Mouse (Mus musculus) liver, postnatal 0 days (tissue): ENCODE measurements around the gene Ppp2r2c. TPM values are rescaled to one million over a fixed set of nuclear protein-coding genes. Genes with fewer than 3 reads are reported as not detected.

Source experiments
- ATAC-seq: fragments of 200-750 bp; cut with Nextera tagmentation; 2 replicates; pipeline ENCODE4 v1.8.0; 2017; ENCODE audit warnings: mild to moderate bottlenecking, moderate library complexity
- DNase-seq: peaks from one replicate; pipeline ENCODE4 v3.0.0-alpha.2; 2016
- H3K27ac ChIP-seq: fragments of 300-500 bp; sonication (generic); 2 replicates; pipeline ENCODE4 v1.5.1; 2014; ENCODE audit warnings: antibody characterized with exemption, moderate library complexity, mild to moderate bottlenecking, low read depth
- H3K27me3 ChIP-seq: fragments of 300-500 bp; sonication (generic); 2 replicates; pipeline ENCODE4 v1.6.1; 2014; ENCODE audit warnings: low read length, control low read depth, mixed read lengths; ENCODE audit not compliant: insufficient read depth
- H3K36me3 ChIP-seq: fragments of 300-500 bp; sonication (generic); replicated peaks from 2 replicates; pipeline ENCODE4 v1.6.1; 2014; ENCODE audit warnings: mild to moderate bottlenecking, control low read depth, low read length, moderate library complexity, mixed read lengths; ENCODE audit not compliant: insufficient read depth
- H3K4me1 ChIP-seq: fragments of 300-500 bp; sonication (generic); 2 replicates; pipeline ENCODE4 v1.6.1; 2014; ENCODE audit warnings: antibody characterized with exemption, mild to moderate bottlenecking, control low read depth; ENCODE audit not compliant: insufficient read depth
- H3K4me2 ChIP-seq: fragments of 300-500 bp; sonication (generic); 2 replicates; pipeline ENCODE4 v1.6.1; 2014; ENCODE audit warnings: low read depth, mild to moderate bottlenecking, low read length, moderate library complexity, mixed read lengths
- H3K4me3 ChIP-seq: fragments of 300-500 bp; sonication (generic); 2 replicates; pipeline ENCODE4 v1.5.1; 2014; ENCODE audit warnings: low read depth, low read length
- H3K9ac ChIP-seq: fragments of 300-500 bp; sonication (generic); replicated peaks from 2 replicates; pipeline ENCODE4 v1.6.1; 2014; ENCODE audit warnings: mild to moderate bottlenecking, moderate library complexity
- H3K9me3 ChIP-seq: fragments of 300-500 bp; sonication (generic); 2 replicates; pipeline ENCODE4 v1.6.1; 2016; ENCODE audit warnings: mild to moderate bottlenecking, control low read depth, low read length, mixed read lengths
- CTCF ChIP-seq: sonication (generic); IDR thresholded peaks from 2 replicates; pipeline ENCODE4 v1.5.1; 2016; ENCODE audit warnings: antibody characterized with exemption, low read depth
- EP300 ChIP-seq: IDR thresholded peaks from 2 replicates; pipeline ENCODE4 v1.6.1; 2016; ENCODE audit warnings: antibody characterized with exemption, low read depth, mild to moderate bottlenecking
- WGBS: fragments of 180-500 bp; shearing (Covaris S2); extraction: QIAGEN DNeasy Blood & Tissue Kit; methylation state at CpG from one replicate; pipeline ENCODE4 v1.1.7; 2014; ENCODE audit not compliant: insufficient replicate concordance; 5-methylcytosine and 5-hydroxymethylcytosine counted together
- polyA plus RNA-seq: library from polyadenylated mRNA; unstranded; fragments of >200 nt; fragmentation: Nextera tagmentation; extraction: Ambion mirVana; gene quantifications from 2 replicates; pipeline ENCODE4 v1.2.1, GENCODE M21; 2015

Gene Ppp2r2c
- polyA plus RNA-seq, 1 experiment from 2014 or later: not detected

GRCm38 (mm10) chr5:36851572-36851971, 16.7 kb upstream of the Ppp2r2c start:
- Histone ChIP-seq H3K4me3 (no peak overlapping the region), H3K27me3 (no peaks in the 10 kb centered on the region), H3K9me3 (no peaks in the 10 kb centered on the region), H3K27ac (no peak overlapping the region), H3K36me3 (no peaks in the 10 kb centered on the region), H3K4me2 (no peak overlapping the region), H3K9ac (no peak overlapping the region), H3K4me1 (no peaks in the 10 kb centered on the region)
- WGBS: 64% methylated on average over 4 of the region's 4 CpGs
- TF ChIP-seq EP300: no peak
- no peak for TF ChIP-seq CTCF
- no peak for ATAC-seq
- DNase-seq: no peak

- no peak overlapping the region for H3K27ac ChIP-seq
- 71% methylated on average over 3 of the region's 3 CpGs for WGBS
- no peak overlapping the region for H3K4me2 ChIP-seq
- ATAC-seq (no peak), DNase-seq (no peak)
- H3K27me3 ChIP-seq: no peaks in the 10 kb centered on the region
- H3K4me3 ChIP-seq: no peak overlapping the region
- no peak overlapping the region for H3K9ac ChIP-seq
- no peaks in the 10 kb centered on the region for H3K9me3 ChIP-seq
- TF ChIP-seq EP300 (no peak), CTCF (no peak)
- no peaks in the 10 kb centered on the region for H3K4me1 ChIP-seq
- no peaks in the 10 kb centered on the region for H3K36me3 ChIP-seq
Measured at GRCm38 (mm10) chr5:36855180-36855579, 13.1 kb upstream of the Ppp2r2c start.

GRCm38 (mm10) chr5:36856529-36856928, 11.8 kb upstream of the Ppp2r2c start:
- no peak for DNase-seq
- ATAC-seq: no peak
- Histone ChIP-seq H3K4me3 (no peak overlapping the region), H3K9ac (no peak overlapping the region), H3K27me3 (no peaks in the 10 kb centered on the region), H3K9me3 (no peaks in the 10 kb centered on the region), H3K27ac (no peak overlapping the region), H3K36me3 (no peaks in the 10 kb centered on the region), H3K4me1 (no peaks in the 10 kb centered on the region), H3K4me2 (no peak overlapping the region)
- WGBS: 77% methylated on average over 7 of the region's 7 CpGs
- no peak for TF ChIP-seq EP300
- TF ChIP-seq CTCF: no peak

GRCm38 (mm10) chr5:36857546-36857945, 10.8 kb upstream of the Ppp2r2c start:
- no peak overlapping the region for H3K4me3 ChIP-seq
- DNase-seq: no peak
- 64% methylated on average over 5 of the region's 5 CpGs for WGBS
- H3K36me3 ChIP-seq: no peaks in the 10 kb centered on the region
- TF ChIP-seq CTCF: no peak
- TF ChIP-seq EP300: no peak
- no peaks in the 10 kb centered on the region for H3K9me3 ChIP-seq
- H3K4me1 ChIP-seq: no peaks in the 10 kb centered on the region
- H3K27ac ChIP-seq: no peak overlapping the region
- no peaks in the 10 kb centered on the region for H3K27me3 ChIP-seq
- no peak overlapping the region for H3K4me2 ChIP-seq
- H3K9ac ChIP-seq: no peak overlapping the region
- ATAC-seq: no peak

- ATAC-seq (no peak), DNase-seq (no peak)
- Histone ChIP-seq H3K27ac (no peak overlapping the region), H3K9ac (no peak overlapping the region), H3K36me3 (no peaks in the 10 kb centered on the region), H3K4me2 (no peak overlapping the region), H3K27me3 (no peaks in the 10 kb centered on the region; the same call in 1 of the 2 replicates), H3K4me3 (no peak overlapping the region), H3K9me3 (no peaks in the 10 kb centered on the region), H3K4me1 (no peaks in the 10 kb centered on the region)
- TF ChIP-seq CTCF (peak; percentile 59), EP300 (no peak)
- 82% methylated on average over 2 of the region's 2 CpGs for WGBS
Measured at GRCm38 (mm10) chr5:36861084-36861483, 7.2 kb upstream of the Ppp2r2c start.

GRCm38 (mm10) chr5:36866701-36867250, 1.5 kb upstream of the Ppp2r2c start:
- no peak for TF ChIP-seq EP300
- TF ChIP-seq CTCF: no peak
- no peaks in the 10 kb centered on the region for H3K36me3 ChIP-seq
- no peaks in the 10 kb centered on the region for H3K4me1 ChIP-seq
- no peaks in the 10 kb centered on the region for H3K9me3 ChIP-seq
- peaks cover 51% of the 10 kb centered on the region for H3K27me3 ChIP-seq
- ATAC-seq: no peak
- H3K4me2 ChIP-seq: no peak overlapping the region
- no peak overlapping the region for H3K27ac ChIP-seq
- no peak overlapping the region for H3K4me3 ChIP-seq
- 56% methylated on average over 7 of the region's 7 CpGs for WGBS
- no peak for DNase-seq
- no peak overlapping the region for H3K9ac ChIP-seq

- no peak for DNase-seq
- Histone ChIP-seq H3K27ac (no peak overlapping the region), H3K9ac (no peak overlapping the region), H3K4me3 (no peak overlapping the region), H3K9me3 (no peaks in the 10 kb centered on the region), H3K27me3 (peaks cover 55% of the 10 kb centered on the region), H3K4me1 (no peaks in the 10 kb centered on the region), H3K4me2 (no peak overlapping the region), H3K36me3 (no peaks in the 10 kb centered on the region)
- no peak for ATAC-seq
- WGBS: 8% methylated on average over 6 of the region's 6 CpGs
- TF ChIP-seq EP300 (no peak), CTCF (no peak)
Measured at GRCm38 (mm10) chr5:36867561-36867960, 752 bp upstream of the Ppp2r2c start.
